Mouse (Mus musculus): ENCODE measurements around the gene Ndufs4. TPM values are rescaled to one million over a fixed set of nuclear protein-coding genes. Genes with fewer than 3 reads are reported as not detected.

The Ndufs4 gene
- polyA plus RNA-seq, 1 experiment from 2014 or later, result 329 TPM

DNA sequence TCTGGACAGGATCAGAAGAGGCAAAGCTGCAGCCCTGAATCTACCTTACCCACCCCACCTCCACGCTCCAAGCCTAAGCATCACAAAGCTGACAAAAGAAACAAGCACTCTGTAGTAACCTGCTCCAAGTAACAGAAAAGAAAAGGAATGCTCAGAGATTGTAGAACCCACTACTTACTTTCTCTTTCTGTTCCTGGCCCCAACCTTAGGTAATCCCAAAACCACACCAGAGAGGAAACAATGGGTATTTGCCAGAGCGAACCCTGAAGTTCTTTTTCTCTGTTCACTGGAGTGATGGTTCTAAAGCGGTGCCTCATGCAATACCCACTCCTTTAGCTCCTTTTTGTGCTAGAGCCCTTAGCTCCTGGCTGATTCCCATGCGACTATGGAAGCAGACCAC lies 11.5 kb downstream of the Ndufs4 start:
- no peaks in the 10 kb centered on the region for H3K36me3 ChIP-seq (replicated peaks; ENCODE audit: control insufficient read depth, insufficient read depth, low read depth, low read length)
- no peak overlapping the region for H3K4me2 ChIP-seq (ENCODE audit: low read depth, low read length)
- H3K4me3 ChIP-seq (ENCODE audit: low read depth, low read length), result no peak overlapping the region
- DNase-seq (ENCODE audit: low spot score), result no peak
- ATAC-seq (replicated peaks; ENCODE audit: insufficient number of reproducible peaks, low FRiP score, low TSS enrichment, low read depth), result no peak
- no peaks in the 10 kb centered on the region for H3K9me3 ChIP-seq (replicated peaks; ENCODE audit: control insufficient read depth, low read length)
- WGBS, result 87% methylated on average over 4 of the region's 4 CpGs
- H3K27me3 ChIP-seq (ENCODE audit: control insufficient read depth, insufficient read depth, low read length), result no peaks in the 10 kb centered on the region
- H3K27ac ChIP-seq (replicated peaks; ENCODE audit: low read depth, low read length), result no peak overlapping the region
- no peak overlapping the region for H3K9ac ChIP-seq (replicated peaks; ENCODE audit: low read length)
- no peaks in the 10 kb centered on the region for H3K4me1 ChIP-seq (ENCODE audit: control insufficient read depth, insufficient read depth, low read length)

DNA sequence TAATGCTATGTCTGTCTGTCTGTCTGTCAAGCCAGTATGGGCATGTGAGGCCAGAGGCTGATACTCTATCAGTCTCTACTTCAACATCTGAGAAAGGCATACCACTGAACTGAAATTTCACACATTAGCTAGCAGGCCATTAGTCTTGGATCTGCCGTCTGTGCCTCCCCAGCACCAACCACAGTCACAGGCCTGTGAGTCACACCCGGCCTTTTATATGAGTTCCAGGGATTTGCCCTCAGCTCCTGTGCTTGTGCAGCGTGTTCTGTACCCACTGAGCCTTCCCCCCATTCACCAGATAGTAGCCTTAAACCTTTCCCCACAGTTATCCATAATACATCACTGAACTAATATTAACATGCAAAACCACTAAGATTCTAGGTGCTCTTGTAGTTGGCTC lies 26.0 kb downstream of the Ndufs4 start:
- Histone ChIP-seq H3K27me3 (ENCODE audit: control insufficient read depth, insufficient read depth, low read length) (no peaks in the 10 kb centered on the region), H3K4me3 (ENCODE audit: low read depth, low read length) (no peak overlapping the region), H3K4me2 (ENCODE audit: low read depth, low read length) (no peak overlapping the region), H3K9me3 (replicated peaks; ENCODE audit: control insufficient read depth, low read length) (no peaks in the 10 kb centered on the region), H3K9ac (replicated peaks; ENCODE audit: low read length) (no peak overlapping the region), H3K4me1 (ENCODE audit: control insufficient read depth, insufficient read depth, low read length) (no peaks in the 10 kb centered on the region), H3K36me3 (replicated peaks; ENCODE audit: control insufficient read depth, insufficient read depth, low read depth, low read length) (no peaks in the 10 kb centered on the region), H3K27ac (replicated peaks; ENCODE audit: low read depth, low read length) (no peak overlapping the region)
- 79% methylated on average over 3 of the region's 3 CpGs for WGBS
- DNase-seq (ENCODE audit: low spot score) (no peak), ATAC-seq (replicated peaks; ENCODE audit: insufficient number of reproducible peaks, low FRiP score, low TSS enrichment, low read depth) (no peak)

DNA sequence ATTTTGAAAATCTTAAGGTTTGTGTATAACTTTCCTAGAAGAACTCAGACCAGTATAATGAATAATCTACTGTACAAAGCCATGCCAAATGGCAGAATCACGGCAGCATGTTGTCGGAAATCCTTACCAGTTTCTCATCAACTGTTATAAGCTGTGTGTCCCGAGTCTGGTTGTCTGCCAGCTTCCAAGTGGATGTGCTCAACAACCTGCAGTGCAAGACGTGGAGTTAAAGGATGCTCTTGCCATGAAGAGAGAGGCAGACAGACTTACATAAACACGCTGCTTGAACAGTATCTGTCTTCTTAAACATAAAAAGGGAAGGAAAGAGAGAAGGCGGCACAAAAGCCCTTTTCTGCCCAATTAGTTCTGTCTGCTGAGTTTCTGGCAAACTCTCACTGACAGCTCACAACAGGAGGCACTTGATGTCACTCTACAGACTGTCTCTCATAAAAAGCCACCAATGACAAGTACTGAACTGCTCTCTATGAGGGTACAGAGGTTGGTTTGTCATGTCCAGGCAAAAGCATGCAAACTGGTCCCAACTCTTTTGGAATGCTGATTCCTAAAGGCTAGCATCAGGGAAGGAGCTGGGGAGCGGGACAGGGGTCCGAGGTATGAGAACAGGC lies 36.6 kb downstream of the Ndufs4 start:
- DNase-seq (ENCODE audit: low spot score), result no peak
- no peak overlapping the region for H3K4me3 ChIP-seq (ENCODE audit: low read depth, low read length)
- 80% methylated on average over 8 of the region's 8 CpGs for WGBS
- H3K27ac ChIP-seq (replicated peaks; ENCODE audit: low read depth, low read length), result no peak overlapping the region
- no peaks in the 10 kb centered on the region for H3K4me1 ChIP-seq (ENCODE audit: control insufficient read depth, insufficient read depth, low read length)
- H3K9me3 ChIP-seq (replicated peaks; ENCODE audit: control insufficient read depth, low read length), result no peaks in the 10 kb centered on the region
- ATAC-seq (replicated peaks; ENCODE audit: insufficient number of reproducible peaks, low FRiP score, low TSS enrichment, low read depth), result no peak
- H3K9ac ChIP-seq (replicated peaks; ENCODE audit: low read length), result no peak overlapping the region
- no peaks in the 10 kb centered on the region for H3K36me3 ChIP-seq (replicated peaks; ENCODE audit: control insufficient read depth, insufficient read depth, low read depth, low read length)
- H3K27me3 ChIP-seq (ENCODE audit: control insufficient read depth, insufficient read depth, low read length), result no peaks in the 10 kb centered on the region
- H3K4me2 ChIP-seq (ENCODE audit: low read depth, low read length), result no peak overlapping the region

DNA sequence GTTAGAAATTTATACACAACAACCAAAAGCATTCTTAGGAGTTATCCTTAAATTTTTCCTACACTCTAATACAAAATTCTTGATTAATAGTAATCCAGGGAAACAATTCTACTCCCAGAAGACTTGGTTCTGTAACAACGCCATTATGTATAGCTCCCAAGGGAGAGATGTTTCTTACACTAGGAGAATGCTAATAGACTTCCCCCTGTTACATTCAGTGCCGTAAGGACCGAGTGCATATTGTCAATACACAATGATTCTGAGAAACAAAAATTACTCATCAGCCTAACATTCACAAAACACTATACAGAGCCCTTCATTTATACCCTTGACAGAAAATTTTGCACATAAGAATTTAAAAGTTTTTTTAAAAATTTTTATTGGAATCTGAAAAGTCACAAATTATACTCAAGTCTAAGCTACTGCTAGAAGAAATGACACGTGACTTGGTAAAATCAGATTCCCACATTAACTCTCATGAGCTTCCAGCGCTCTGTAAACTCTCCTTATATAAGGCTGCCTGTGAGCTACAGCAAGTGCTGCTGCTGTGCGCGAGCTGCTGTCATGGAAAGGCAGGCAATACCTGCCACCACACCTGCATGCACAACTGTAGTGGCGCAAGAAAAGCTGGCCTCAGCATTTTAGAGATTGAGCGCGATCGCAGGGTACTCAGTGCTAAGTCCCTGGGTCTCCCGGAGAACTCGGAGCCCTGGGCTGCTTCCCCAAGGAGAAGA lies 42.9 kb downstream of the Ndufs4 start:
- no peak overlapping the region for H3K4me2 ChIP-seq (ENCODE audit: low read depth, low read length)
- H3K9me3 ChIP-seq (replicated peaks; ENCODE audit: control insufficient read depth, low read length), result no peaks in the 10 kb centered on the region
- no peaks in the 10 kb centered on the region for H3K36me3 ChIP-seq (replicated peaks; ENCODE audit: control insufficient read depth, insufficient read depth, low read depth, low read length)
- no peak overlapping the region for H3K4me3 ChIP-seq (ENCODE audit: low read depth, low read length)
- H3K27ac ChIP-seq (replicated peaks; ENCODE audit: low read depth, low read length), result no peak overlapping the region
- H3K27me3 ChIP-seq (ENCODE audit: control insufficient read depth, insufficient read depth, low read length), result no peaks in the 10 kb centered on the region
- no peaks in the 10 kb centered on the region for H3K4me1 ChIP-seq (ENCODE audit: control insufficient read depth, insufficient read depth, low read length)
- 75% methylated on average over 13 of the region's 13 CpGs for WGBS
- ATAC-seq (replicated peaks; ENCODE audit: insufficient number of reproducible peaks, low FRiP score, low TSS enrichment, low read depth) (no peak), DNase-seq (ENCODE audit: low spot score) (no peak)
- no peak overlapping the region for H3K9ac ChIP-seq (replicated peaks; ENCODE audit: low read length)

DNA sequence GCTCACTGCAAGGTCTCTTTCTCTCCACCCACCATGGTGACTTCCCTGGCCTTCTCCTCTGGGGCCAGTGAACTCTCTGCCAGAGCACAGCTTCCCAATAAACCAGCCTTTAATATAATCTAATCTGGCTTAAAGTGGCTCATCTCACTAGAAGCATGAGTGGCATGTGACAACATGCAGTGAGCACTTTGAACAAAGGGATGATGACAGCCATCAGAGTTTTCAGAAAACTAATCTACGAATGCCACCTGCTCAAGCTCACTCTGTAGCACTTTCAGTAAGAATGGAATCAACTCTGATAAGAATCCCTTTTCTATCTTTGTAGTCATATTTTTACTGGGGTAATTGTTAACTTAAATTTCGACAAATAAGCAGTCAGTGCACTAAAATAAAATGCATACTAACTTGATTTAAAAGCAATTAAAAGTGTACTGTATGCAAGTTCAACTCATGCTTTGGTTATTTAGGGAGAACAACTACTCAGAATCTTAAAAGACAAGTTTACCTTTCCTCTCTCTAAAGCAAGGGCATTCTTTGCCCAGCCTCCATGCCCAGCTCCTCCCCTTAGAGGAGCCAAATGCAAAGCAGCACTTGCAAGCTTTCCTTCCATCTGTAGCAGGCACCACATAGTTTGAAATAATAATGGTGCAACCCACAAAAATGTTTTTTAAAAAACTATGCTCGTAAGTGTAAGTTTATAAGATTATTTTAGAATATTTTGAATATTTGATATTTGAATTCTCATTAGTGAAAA lies 43.7 kb downstream of the Ndufs4 start:
- no peak for ATAC-seq (replicated peaks; ENCODE audit: insufficient number of reproducible peaks, low FRiP score, low TSS enrichment, low read depth)
- no peaks in the 10 kb centered on the region for H3K9me3 ChIP-seq (replicated peaks; ENCODE audit: control insufficient read depth, low read length)
- WGBS, result 81% methylated on average over 3 of the region's 3 CpGs
- H3K4me2 ChIP-seq (ENCODE audit: low read depth, low read length), result no peak overlapping the region
- no peaks in the 10 kb centered on the region for H3K4me1 ChIP-seq (ENCODE audit: control insufficient read depth, insufficient read depth, low read length)
- H3K4me3 ChIP-seq (ENCODE audit: low read depth, low read length), result no peak overlapping the region
- no peaks in the 10 kb centered on the region for H3K36me3 ChIP-seq (replicated peaks; ENCODE audit: control insufficient read depth, insufficient read depth, low read depth, low read length)
- no peak for DNase-seq (ENCODE audit: low spot score)
- no peaks in the 10 kb centered on the region for H3K27me3 ChIP-seq (ENCODE audit: control insufficient read depth, insufficient read depth, low read length)
- no peak overlapping the region for H3K27ac ChIP-seq (replicated peaks; ENCODE audit: low read depth, low read length)
- no peak overlapping the region for H3K9ac ChIP-seq (replicated peaks; ENCODE audit: low read length)

DNA sequence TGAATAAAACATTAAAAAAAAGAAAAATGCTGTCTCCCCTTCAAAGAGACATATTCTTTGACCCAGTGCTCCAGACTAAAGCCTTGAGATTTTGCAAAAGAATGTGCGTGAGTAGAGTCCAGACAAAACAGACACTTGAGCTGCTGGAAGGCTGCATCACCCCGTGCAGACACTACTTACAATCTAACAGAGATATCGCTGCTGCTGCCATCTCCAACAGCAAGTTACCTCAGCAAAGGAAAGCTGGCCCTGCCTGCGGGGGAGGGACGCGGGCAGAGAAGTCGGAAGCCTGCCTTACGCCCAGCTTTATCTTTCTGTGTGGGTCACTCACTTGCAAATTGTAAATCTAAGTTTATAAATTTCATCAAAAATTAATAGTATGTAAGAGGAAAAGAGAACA lies 45.1 kb downstream of the Ndufs4 start:
- no peaks in the 10 kb centered on the region for H3K27me3 ChIP-seq (ENCODE audit: control insufficient read depth, insufficient read depth, low read length)
- no peak overlapping the region for H3K4me2 ChIP-seq (ENCODE audit: low read depth, low read length)
- H3K36me3 ChIP-seq (replicated peaks; ENCODE audit: control insufficient read depth, insufficient read depth, low read depth, low read length), result no peaks in the 10 kb centered on the region
- DNase-seq (ENCODE audit: low spot score) (no peak), ATAC-seq (replicated peaks; ENCODE audit: insufficient number of reproducible peaks, low FRiP score, low TSS enrichment, low read depth) (no peak)
- no peaks in the 10 kb centered on the region for H3K9me3 ChIP-seq (replicated peaks; ENCODE audit: control insufficient read depth, low read length)
- no peak overlapping the region for H3K27ac ChIP-seq (replicated peaks; ENCODE audit: low read depth, low read length)
- no peak overlapping the region for H3K4me3 ChIP-seq (ENCODE audit: low read depth, low read length)
- no peaks in the 10 kb centered on the region for H3K4me1 ChIP-seq (ENCODE audit: control insufficient read depth, insufficient read depth, low read length)
- WGBS, result 31% methylated on average over 8 of the region's 8 CpGs
- no peak overlapping the region for H3K9ac ChIP-seq (replicated peaks; ENCODE audit: low read length)

DNA sequence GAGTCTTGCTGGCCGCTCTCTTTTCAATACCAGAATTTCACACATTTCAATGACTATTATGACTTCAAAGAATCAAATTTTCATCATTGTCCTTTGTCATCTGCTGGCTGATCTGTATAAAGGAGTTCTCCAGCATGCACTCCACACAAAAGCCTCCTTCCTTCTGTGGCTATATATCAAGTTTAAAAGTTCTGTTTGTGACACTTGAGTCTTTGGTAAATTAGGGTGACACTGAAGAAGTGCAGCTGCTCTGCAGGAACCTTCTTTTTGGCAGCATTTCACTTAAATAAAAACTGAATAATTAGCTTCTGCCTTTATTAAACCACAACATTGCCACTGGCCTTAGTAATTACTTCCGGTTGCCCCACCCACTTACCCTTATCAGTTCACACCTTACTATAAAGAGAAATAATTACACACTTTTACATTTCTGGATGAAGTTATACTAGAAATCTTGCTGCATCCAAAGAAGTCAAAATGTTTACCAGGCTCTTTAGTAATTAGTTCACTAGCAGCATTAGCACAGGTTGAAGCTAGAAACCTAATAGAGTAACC lies 68.1 kb downstream of the Ndufs4 start:
- WGBS, result 76% methylated on average over 2 of the region's 2 CpGs
- no peak for ATAC-seq (replicated peaks; ENCODE audit: insufficient number of reproducible peaks, low FRiP score, low TSS enrichment, low read depth)

DNA sequence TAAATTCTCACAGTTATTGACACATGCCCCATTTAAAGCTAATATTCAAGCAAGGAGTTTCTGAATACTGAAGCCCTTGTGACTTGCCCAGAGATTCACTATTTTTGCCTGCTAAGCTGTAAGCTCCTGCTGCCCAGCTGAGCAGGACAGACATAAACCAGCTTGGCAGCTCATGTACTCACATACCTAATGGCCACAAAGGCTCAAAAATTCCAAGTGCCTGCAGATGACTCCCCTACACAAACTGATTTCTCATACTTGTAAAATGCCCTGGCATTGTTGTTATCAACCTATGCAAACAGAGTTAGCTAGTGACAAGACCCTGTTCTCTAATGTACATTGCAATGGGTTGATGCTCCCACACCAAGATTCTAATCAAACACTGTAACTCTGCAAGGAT lies 68.9 kb downstream of the Ndufs4 start:
- Histone ChIP-seq H3K27me3 (ENCODE audit: control insufficient read depth, insufficient read depth, low read length) (no peaks in the 10 kb centered on the region), H3K9me3 (replicated peaks; ENCODE audit: control insufficient read depth, low read length) (no peaks in the 10 kb centered on the region)

More for the DNA sequence above, 68.1 kb downstream of the Ndufs4 start:
- Histone ChIP-seq H3K27ac (replicated peaks; ENCODE audit: low read depth, low read length) (no peak overlapping the region), H3K27me3 (ENCODE audit: control insufficient read depth, insufficient read depth, low read length) (no peaks in the 10 kb centered on the region), H3K4me3 (ENCODE audit: low read depth, low read length) (no peak overlapping the region), H3K9me3 (replicated peaks; ENCODE audit: control insufficient read depth, low read length) (no peaks in the 10 kb centered on the region), H3K9ac (replicated peaks; ENCODE audit: low read length) (no peak overlapping the region), H3K36me3 (replicated peaks; ENCODE audit: control insufficient read depth, insufficient read depth, low read depth, low read length) (no peaks in the 10 kb centered on the region), H3K4me2 (ENCODE audit: low read depth, low read length) (no peak overlapping the region), H3K4me1 (ENCODE audit: control insufficient read depth, insufficient read depth, low read length) (no peaks in the 10 kb centered on the region)
- no peak for DNase-seq (ENCODE audit: low spot score)

More for the DNA sequence above, 68.9 kb downstream of the Ndufs4 start:
- Histone ChIP-seq H3K4me2 (ENCODE audit: low read depth, low read length) (no peak overlapping the region), H3K4me1 (ENCODE audit: control insufficient read depth, insufficient read depth, low read length) (no peaks in the 10 kb centered on the region), H3K27ac (replicated peaks; ENCODE audit: low read depth, low read length) (no peak overlapping the region), H3K36me3 (replicated peaks; ENCODE audit: control insufficient read depth, insufficient read depth, low read depth, low read length) (no peaks in the 10 kb centered on the region), H3K9ac (replicated peaks; ENCODE audit: low read length) (no peak overlapping the region), H3K4me3 (ENCODE audit: low read depth, low read length) (no peak overlapping the region)
- DNase-seq (ENCODE audit: low spot score) (no peak), ATAC-seq (replicated peaks; ENCODE audit: insufficient number of reproducible peaks, low FRiP score, low TSS enrichment, low read depth) (no peak)

Data from embryonic facial prominence, embryonic 11.5 days (tissue).